Mouse (Mus musculus) megakaryocyte progenitor cell, adult 5-6 weeks (primary cell): ENCODE results near the gene Atf6b. TPM values are rescaled to one million over a fixed set of nuclear protein-coding genes. Genes with fewer than 3 reads are reported as not detected.

Source experiments
- ATAC-seq: replicated peaks from 2 replicates; pipeline ENCODE4 v1.8.0; 2016; ENCODE audit warnings: mild to moderate bottlenecking, moderate TSS enrichment, inconsistent platforms; ENCODE audit not compliant: poor library complexity
- total RNA-seq, 2 experiments: library from RNA; stranded (forward) in 1 of 2; stranded (reverse) in 1 of 2; fragments of 157-497, 149-512 nt in 1 of 2; fragments of 200-1000 nt in 1 of 2; gene quantifications; 2 replicates each; pipeline versions ENCODE4 v1.2.3 to v1.2.4; 2015 to 2017

Gene Atf6b
- total RNA-seq, 2 experiments from 2014 or later, result 25.5 to 30.2 TPM

DNA sequence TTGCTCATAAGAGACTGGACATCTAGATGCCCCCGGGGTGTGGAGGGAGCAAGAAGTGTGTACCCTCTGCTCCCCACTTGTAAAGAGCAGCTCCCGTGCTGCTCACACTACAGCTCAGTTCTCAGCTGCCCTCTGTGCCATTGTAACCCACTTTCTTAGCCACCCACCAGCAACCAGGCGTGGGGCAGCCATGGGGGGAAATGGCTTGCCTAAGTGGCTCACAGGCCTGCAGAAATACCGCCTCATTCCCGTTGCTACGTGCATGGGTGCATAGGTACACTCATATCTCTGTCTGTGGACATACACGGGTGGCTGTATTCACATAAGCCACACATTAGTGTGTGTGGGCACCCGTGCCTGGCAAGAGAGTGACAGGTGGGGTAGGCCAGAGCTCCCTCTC, 16.0 kb downstream of the Atf6b start:
- no peak for ATAC-seq

- no peak for ATAC-seq
Observed at GRCm38 (mm10) chr17:34663558-34663957, 16.6 kb downstream of the Atf6b start.

DNA sequence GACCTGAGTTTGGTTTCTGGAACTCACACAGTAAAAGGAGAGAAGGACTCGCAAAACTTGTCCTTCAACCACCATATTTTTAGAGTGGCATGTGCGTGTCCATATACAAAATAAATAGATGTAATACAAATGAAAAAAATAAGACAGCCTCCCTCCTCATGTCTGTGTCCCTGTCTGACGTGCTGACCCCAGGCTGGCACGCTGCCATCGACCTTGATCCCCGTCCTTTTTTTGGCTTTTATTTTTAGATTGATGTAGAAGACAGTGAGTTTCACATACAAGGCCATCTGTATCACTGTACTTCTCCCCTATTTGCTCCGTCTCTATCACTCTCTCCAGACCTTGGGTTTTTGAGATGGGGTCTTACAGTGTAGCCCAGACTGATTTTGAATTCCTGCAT, 17.5 kb downstream of the Atf6b start:
- no peak for ATAC-seq

DNA sequence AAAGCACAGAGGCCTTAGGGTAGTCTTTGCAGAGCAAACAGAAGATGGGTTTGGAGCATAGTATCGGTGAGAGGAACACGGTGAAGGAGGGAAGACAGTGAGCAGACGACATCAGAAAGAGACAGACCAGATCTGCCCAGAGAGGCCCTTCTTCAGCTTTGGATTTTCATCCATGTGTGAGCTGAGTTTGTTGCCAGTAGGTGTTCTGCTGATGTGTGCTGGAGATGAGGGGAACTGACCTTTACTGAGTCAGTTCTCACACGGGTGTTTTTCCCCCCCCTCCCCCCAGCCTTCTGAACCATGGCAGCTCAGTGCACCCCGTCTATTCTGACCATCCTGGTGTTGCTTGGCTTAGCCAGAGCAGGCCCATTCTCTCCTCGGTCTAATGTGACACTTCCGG, 23.3 kb downstream of the Atf6b start, which contains the start of gene Tnxb:
TSS of gene Tnxb (plus strand) at position 301 of the 400 bp plus-strand sequence.
- ATAC-seq, result no peak

GRCm38 (mm10) chr17:34671151-34672066, 24.5 kb downstream of the Atf6b start:
- ATAC-seq, result 0 out of 2 replicates have a peak, but pooled peaks have one; percentile 9

GRCm38 (mm10) chr17:34672246-34672792, 25.4 kb downstream of the Atf6b start:
- no peak for ATAC-seq

GRCm38 (mm10) chr17:34673139-34673538, 26.2 kb downstream of the Atf6b start:
- ATAC-seq, result no peak

DNA sequence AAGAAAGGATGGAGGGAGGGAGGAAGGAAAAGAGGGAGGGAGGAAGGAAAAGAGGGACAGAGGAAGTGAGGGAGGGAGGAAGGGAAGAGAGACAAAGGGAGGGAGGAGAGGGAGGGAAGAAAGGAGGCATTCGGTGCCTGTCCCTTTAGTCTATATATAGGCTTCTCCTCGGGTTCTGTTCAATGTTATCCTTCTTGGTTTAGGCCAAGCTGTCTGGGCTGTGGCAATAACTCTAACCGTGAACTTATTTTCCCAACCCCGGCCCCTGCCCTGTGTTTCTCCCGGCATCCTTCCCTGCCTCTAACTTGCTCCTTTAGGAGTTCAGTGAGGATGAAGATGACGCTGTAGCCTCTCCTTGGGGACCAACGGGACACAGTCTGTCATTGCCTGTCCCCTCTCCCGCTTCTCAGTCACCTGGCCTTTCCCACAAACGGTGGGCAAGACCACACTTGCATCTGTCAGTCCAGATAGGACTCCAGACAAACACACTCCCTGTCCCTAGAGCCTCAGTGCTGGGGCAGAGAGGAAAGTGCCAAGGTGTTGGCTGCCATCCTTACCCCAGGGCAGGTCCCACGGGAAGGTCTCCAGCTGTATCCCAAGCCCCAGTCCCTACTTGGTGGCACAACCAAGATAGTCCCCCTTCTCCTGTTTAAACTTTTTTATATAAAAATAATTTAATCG, 27.7 kb downstream of the Atf6b start:
- no peak for ATAC-seq

DNA sequence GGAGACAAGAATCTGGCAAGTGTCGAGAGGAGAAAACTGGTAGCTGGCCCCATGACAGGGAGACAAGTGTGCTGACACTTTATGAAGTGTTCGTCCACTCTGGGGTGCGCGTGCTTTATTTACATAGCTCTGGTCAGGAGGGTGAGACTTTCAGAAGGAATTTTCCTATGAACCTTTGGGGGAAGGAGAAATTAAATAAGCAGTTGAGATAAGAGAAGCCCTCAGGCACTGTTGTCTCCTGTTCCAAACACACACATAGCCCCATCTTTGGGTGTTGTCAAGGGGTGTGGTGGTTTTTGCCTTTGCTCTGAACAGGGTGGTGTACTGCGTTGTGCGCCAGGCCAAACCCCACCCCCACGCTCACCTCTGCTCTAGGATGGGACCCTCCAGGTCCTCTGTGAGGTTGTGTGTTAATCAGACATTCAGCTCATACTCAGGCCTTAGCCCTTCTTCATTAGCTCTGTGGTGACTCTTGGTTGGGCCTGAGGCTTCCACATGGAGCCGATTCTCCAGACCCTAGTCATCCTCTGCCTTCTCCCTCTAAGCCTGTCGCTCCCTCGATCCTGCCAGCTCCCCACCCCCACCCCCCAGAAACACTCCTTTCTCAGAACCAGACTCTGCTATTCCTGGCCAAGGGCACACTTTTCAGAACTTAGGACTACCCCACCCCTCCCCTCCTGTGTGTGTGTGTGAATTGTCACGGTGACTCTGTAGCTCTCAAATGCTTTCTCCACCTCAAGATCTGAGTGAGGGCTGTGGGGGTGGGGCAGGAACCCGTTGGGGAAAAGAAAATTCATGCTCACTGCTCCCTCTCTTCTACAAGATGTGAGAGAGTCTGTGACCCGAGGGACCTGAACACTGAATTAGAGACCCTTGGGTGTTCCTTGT, 28.5 kb downstream of the Atf6b start:
- ATAC-seq, result no peak

- ATAC-seq, result no peak
Observed at GRCm38 (mm10) chr17:34676093-34676460, 29.1 kb downstream of the Atf6b start.

GRCm38 (mm10) chr17:34676671-34677070, 29.7 kb downstream of the Atf6b start:
- no peak for ATAC-seq

DNA sequence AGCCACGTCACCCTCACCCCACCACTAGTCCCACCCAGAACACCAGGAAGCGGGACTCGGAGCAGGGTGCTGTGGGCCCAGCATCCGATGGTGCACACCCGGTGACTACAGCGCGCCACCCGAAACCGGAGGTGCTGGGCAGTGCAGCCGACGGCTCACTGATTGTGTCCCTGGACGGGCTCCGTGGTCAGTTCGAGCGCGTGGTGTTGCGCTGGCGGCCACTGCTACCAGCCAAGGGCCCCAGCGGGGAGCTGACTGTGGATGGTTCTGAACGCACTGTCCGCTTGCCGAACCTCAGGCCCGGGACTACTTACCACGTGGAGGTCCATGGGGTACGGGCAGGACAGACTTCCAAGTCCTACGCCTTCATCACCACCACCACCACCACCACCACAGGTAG, 33.2 kb downstream of the Atf6b start:
- ATAC-seq, result no peak

DNA sequence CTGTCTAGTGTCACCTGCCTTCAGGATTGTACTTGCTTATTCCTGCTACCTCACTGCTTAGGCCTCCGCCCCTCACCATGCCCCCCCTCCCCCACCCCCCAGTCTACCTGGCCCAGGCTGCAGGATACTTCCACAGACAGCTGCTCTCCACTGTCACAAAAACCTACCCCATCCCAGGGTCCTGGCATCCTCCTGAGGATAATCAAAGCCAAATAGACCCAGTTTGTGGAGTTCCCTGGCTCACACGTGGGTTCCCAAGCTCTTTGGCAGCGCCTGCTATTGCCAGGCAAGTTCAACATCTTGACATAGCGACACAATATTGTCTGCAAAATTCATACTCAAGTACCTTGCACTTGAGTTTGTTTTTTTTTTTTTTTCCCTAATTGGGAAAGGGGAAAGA, 33.7 kb downstream of the Atf6b start:
- ATAC-seq, result no peak

DNA sequence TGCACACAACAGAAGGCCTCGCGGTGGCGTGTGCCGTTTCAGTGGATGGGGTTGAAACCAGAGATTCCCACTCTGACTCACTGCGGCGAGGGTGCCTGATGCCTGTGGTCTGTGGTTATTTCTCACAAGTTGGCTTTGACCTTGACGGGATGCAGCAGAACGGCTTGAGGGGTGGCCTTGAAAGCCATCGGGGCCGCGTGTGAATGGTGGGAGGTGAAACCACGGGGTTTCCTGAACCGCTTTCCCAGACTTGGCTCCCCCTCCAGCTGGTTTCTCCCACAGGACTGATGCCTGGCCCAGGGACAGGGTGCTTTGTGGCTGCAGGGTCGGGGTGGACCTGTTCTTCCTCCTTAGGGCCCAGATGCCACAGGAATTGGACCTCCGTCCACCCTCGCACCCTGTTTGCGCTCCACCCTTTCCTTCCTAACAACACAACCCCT, 34.2 kb downstream of the Atf6b start:
- peak; percentile 64 for ATAC-seq

GRCm38 (mm10) chr17:34681881-34682536, 35.1 kb downstream of the Atf6b start:
- ATAC-seq, result no peak

DNA sequence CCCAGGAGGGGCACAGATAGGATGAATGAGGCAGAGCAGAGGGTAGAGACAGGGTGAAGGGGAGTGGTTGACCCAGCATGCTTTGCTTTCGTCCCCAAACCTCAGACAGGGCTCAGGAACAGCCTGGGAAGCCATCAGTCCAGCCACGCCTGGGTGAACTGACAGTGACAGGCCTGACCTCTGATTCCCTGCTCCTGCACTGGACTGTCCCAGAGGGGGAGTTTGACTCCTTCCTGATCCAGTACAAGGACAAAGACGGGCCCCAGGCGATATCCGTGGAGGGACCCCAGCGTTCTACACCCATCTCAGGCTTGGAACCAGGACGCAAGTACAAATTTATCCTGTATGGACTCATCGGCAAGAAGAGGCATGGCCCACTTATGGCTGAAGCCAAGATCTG, 36.2 kb downstream of the Atf6b start:
- no peak for ATAC-seq

GRCm38 (mm10) chr17:34683686-34684220, 36.8 kb downstream of the Atf6b start:
- ATAC-seq, result no peak

- ATAC-seq, result no peak
Observed at GRCm38 (mm10) chr17:34684253-34684893, 37.4 kb downstream of the Atf6b start.
